Mouse (Mus musculus): ENCODE data around the gene Cabp2.
"Not testable (repeated sequence)": the region's sequence is repeated elsewhere in the genome, so short reads cannot be mapped to it uniquely, and the experiment has no call there.

Cabp2 gene

DNA sequence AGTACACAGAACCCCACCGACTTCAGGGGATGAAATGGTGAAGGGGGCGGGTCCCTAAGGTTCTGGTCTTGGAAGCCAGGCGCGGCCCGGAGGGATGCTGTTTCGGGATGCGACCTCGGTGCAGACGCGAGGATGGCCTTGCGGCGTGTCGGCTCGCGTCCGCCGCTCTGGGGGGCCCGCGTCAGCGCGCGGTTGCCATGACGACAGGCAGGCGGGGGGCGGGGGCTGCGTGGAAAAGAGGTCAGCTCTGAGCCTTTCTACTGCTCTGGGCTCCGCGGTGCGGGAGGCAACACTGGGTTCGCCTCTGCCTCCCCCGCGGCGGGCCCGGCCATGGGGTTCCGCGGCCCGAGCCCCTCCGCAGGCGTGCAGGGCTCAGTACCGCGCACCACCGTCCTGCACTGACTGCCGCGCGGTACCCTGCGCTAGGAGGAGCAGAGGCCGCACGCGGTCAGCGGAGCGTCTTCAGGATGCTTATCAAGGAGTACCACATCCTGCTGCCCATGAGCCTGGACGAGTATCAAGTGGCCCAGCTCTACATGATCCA, 19.4 kb downstream of the Cabp2 start:
- peak; percentile 46 for DNase-seq (ENCODE audit: low read depth, low spot score)

DNA sequence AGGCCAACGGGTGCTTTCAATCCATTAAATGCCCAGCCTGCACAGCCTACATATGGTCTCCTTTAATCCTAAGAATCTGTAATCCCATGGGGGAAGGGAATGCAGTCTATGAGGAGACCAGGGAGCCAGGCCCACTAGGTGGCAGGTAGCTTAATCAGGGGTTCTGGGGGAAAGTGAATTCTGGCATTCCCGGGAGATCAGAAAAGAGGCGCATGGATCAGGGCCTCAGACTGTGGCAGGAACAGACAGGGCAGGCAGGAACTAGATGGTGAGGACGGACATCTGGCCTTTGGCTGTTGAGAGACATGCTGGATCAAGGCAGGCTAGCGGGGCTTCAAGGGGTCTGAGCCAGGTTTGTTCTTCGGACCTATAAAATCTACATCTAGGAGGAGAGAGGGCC, 20.1 kb downstream of the Cabp2 start:
- DNase-seq (ENCODE audit: low read depth, low spot score) = no peak

DNA sequence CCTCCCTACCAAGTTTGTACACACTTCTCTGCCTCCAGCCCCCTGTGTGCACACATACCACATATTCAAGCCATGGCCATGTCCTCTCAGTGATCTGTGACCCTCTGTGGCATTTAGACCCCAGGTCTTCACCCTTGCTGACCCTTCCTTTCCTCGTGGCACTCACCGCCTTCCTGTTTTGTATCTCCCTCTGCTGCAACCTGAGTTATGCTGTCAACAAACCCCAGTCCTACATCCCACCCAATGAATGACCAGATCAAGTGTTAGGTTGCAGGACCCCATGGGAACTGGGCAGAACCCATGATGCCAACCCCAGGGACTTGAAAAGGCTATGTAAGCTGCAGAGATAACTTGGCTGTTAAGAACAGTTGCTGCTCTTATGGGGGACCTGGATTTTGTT, 20.7 kb downstream of the Cabp2 start:
- DNase-seq (ENCODE audit: low read depth, low spot score) = no peak

DNA sequence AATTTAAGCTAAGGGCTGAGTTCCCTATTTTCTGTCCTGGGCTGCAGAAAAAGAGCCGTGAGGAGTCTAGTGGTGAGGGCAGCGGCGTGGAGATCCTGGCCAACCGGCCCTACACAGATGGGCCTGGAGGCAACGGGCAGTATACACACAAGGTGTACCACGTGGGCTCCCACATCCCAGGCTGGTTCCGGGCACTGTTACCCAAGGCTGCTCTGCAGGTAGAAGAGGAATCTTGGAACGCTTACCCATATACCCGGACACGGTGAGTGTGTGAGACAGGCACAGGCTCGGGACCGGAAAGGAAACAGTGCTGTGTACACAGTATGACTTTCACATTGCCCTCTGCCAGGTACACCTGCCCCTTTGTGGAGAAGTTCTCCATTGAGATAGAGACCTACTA, 21.2 kb downstream of the Cabp2 start:
- no peak for DNase-seq (ENCODE audit: low read depth, low spot score)

DNA sequence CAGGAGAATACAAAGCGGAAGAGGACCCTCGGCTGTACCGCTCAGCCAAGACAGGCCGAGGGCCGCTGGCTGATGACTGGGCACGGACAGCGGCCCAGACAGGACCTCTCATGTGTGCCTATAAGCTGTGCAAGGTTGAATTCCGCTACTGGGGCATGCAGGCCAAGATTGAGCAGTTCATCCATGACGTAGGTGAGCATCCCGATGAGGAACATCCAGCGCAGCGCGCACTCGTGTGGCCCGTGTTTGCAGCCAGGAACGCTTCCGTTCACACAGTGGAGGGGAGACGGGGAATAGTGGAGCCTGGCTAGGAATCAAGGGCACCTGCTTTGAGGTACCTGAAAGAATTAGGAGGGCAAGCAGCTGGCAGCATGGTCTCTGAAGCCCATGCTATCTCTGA, 21.9 kb downstream of the Cabp2 start:
- no peak for DNase-seq (ENCODE audit: low read depth, low spot score)

DNA sequence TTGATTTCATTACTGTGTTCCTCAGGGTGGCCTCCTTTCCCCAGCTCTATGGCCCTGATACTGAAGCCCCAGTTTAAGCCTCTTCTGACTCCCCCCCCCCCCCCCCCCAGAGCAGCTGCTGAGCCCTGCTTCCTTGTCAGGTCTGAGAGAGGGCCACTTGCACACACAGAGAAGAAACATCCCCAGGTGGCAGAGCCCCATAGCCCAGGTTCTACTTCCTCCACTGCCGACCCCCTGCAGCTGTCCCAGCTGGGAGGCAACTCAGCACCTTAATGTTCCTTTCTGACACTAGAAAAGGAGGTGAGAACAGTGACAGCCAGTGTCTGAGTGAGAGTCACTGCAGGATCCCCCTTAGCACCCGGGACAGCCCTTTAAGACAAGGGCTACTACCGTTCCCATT, 22.4 kb downstream of the Cabp2 start:
- no peak for DNase-seq (ENCODE audit: low read depth, low spot score)

DNA sequence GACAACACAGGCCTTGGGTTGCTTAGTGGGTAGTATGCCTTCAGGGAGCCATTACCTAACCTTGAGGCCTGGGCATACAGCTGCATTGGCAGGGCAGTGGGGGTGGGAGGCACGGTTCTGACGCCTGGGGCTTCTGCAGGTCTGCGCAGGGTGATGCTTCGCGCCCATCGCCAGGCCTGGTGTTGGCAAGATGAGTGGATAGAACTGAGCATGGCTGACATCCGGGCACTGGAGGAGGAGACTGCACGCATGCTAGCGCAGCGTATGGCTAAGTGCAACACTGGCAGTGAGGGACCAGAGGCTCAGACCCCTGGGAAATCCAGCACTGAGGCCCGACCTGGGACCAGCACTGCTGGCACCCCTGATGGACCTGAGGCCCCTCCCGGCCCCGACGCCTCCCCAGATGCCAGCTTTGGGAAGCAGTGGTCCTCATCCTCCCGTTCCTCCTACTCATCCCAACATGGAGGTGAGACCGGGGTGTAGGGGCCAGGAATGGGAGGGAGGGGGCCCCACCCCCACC, 23.4 kb downstream of the Cabp2 start:
- DNase-seq (ENCODE audit: low read depth, low spot score) = no peak

DNA sequence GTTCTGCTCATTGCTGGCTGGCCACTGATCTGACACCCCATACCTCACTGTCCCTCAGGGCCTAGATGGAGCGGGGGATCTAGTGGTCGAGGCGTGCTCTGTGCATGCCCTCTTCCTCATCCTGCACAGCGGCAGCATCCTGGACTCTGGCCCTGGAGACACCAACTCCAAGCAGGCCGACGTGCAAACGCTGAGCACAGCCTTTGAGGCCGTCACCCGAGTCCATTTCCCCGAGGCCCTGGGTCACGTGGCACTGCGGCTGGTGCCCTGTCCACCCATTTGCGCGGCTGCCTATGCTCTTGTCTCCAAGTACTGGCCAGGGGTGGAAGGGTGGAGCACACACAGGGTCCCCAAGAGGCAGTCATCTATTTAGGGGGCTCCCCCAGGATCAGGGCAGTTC, 25.3 kb downstream of the Cabp2 start:
- no peak for DNase-seq (ENCODE audit: low read depth, low spot score)

DNA sequence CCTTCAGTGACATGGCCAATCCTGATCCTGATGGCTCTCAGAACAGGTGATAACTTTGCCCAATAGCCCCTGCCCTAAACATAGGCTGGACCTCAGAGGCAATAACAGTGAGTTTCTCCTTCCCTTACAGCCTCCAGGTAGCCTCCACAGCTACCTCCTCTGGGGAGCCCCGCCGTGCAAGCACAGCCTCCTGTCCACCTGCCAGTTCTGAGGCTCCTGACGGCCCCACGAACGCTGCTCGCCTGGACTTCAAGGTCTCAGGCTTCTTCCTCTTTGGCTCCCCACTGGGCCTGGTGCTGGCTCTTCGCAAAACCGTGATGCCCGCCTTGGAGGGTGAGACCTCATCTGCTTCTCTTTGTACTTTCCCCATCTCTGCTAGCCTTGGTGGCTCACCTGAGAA, 27.2 kb downstream of the Cabp2 start:
- no peak for DNase-seq (ENCODE audit: low read depth, low spot score)

DNA sequence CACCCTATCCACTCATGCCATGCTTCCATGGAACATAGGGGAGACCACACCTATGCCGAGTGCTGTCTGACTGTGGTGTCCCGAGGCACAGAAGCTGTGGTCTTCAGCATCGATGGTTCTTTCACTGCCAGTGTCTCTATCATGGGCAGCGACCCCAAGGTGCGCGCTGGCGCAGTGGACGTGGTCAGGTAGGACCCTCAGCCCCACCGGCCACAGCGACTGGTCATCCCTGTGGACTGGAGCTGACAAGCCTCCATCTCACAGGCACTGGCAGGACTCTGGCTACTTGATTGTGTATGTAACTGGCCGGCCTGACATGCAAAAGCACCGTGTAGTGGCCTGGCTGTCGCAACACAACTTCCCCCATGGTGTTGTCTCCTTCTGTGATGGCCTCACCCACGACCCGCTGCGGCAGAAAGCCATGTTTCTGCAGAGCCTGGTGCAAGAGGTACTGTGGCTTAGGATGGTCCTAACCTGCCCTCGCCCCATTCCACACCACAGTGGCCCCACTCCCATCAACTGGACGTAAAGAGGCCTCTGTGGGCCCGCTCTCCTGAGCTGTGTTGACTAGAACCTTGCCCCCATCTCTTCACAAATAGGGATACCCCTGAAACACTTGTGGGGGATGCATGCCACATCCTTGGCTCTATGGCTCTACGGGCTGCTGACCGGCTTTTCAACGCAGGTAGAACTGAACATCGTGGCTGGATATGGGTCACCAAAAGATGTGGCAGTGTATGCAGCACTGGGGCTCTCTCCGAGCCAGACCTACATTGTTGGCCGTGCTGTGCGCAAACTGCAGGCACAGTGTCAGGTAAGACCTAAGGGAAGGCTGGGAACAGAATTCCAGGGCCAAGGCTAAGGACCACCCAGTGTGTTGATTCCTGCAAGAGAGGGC, 30.9 kb downstream of the Cabp2 start:
- DNase-seq (ENCODE audit: low read depth, low spot score) = no peak

DNA sequence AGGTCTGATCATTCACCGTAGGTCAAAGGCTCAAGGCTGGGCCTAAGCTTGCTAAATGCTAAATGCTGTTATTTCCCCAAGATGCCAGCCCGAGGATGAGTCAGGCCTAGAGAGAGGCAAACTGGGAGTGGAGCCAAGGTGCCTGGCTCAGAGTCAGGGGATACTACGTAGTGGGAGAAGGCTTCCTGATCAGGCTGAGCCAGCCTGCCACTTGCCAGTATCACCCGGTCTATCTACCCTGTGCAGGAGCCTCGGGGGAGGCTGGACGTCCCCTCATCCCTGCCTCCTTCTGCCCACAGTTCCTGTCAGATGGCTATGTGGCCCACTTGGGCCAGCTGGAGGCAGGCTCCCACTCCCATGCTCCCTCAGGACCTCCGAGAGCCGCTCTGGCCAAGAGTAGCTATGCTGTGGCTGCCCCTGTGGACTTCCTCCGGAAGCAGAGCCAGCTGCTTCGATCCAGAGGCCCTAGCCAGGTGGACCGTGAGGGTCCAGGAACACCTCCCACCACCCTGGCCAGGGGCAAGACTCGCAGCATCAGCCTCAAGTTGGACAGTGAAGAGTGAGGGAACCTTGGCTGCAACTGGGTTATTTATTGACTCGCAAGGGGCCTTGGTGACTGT, 31.9 kb downstream of the Cabp2 start:
- no peak for DNase-seq (ENCODE audit: low read depth, low spot score)

DNA sequence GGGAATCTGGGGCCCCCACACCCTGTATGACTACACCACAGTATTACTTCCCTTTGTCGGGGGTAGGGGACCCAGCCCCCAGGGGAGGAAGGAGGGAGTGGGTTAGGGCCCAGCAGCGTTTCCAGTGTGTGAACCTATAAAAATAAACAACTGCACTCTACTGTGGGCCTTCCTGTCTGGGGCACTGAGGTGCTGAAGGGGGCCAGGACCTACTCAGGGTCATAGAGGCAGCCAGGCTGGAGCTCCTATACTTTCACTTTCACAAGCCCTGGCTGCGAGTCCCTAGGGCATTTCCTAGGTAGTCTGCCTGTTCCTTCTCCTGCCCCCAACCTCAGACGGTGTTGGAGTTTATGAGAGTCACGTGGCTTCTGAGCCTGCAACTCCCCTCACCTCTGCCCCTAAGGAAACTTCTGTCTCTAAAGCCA, 32.4 kb downstream of the Cabp2 start:
- no peak for DNase-seq (ENCODE audit: low read depth, low spot score)

DNA sequence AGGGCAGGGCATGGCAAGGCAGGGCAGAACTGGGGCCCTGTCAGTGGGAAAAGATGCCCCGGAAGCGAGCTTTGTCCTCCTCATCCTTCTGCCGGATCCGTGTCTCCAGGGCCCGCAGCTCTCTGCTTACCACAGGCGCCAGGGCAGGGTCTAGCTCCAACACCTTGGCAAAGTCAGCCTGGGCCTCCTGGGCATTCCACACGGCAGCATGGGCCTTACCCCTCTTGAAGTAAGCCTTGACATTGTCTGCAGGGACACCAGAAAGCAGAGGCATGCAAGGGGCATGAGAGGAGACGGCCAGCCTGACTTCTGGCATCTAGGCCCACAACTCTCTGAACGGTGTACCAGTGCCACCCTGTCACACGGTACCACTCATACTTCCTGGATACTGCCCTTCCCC, 33.2 kb downstream of the Cabp2 start:
- no peak for DNase-seq (ENCODE audit: low read depth, low spot score)

DNA sequence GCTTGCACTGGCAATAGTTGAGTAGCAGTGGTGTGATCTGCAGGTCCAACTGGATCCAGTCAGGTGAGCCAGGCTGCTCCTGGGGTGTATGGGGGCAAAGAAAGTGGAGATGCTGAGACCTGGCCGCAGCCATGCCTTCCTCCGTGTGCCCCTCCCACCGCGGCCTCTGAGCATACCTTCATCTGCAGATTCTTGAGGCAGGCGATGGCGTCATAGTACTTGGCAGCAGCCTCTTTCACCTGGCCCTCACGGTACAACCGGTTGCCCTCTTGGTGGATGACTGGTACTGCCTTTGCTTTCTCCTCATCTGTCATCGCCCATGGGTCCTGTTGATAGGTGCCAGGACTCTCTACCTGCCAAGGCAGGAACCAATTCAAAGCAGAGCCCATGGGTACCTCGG, 33.8 kb downstream of the Cabp2 start:
- no peak for DNase-seq (ENCODE audit: low read depth, low spot score)

DNA sequence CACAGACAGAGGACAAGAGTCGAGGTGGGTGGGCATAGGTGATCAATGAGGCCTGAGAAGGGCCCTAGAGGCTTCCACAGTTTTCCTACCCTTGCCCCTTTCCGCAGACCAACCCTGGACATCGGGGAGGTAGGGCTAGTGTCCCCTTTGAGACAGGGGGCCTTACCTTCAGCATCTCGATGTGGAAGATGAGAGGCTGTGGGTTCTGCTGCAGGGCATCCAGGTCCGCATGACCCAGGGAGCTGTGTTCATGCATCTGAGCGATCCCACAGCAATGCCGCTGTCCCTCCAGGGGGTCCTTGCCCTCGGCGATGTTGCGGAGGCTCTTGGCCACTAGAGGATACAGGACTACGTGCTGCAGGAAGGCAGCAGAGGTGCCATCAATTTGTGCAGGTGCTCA, 34.4 kb downstream of the Cabp2 start:
- DNase-seq (ENCODE audit: low read depth, low spot score) = no peak

DNA sequence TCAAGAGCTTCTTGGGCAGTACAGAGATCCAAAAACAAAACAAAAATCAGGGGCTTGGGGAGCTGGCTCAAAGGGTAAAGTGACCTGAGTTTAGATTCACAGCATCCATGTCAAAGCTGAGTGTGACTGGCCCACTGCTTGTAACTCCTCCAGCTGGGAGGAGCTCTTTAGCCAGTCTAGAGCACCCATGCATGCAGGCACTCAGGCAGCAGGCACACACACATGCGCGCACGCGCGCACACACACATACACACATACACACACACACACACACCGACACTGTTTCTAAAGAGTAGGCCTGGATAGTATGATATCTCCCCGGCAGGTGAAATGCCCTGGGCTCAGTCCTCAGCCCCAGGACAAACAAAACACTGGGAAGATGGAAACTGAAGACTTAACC, 35.6 kb downstream of the Cabp2 start:
- DNase-seq (ENCODE audit: low read depth, low spot score) = no peak

DNA sequence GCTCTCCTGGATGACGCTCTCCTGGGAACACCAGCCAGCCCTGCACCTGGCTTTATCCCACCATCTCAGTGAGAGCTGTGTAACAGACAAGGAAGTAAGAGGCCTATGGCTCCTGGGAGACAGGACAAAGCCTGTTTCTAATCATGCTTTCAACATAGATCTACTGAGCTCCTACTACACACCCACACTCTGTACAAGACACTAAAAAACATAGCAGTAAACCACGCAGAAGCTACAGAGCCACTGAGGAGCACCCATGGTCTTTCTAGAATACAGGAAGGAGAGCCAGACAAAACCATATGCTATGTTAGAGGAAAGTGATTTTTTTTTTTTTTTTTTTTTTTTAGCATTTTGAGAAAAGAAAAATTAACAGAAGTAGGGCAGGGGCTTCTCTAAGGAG, 37.0 kb downstream of the Cabp2 start:
- no peak for DNase-seq (ENCODE audit: low read depth, low spot score)

DNA sequence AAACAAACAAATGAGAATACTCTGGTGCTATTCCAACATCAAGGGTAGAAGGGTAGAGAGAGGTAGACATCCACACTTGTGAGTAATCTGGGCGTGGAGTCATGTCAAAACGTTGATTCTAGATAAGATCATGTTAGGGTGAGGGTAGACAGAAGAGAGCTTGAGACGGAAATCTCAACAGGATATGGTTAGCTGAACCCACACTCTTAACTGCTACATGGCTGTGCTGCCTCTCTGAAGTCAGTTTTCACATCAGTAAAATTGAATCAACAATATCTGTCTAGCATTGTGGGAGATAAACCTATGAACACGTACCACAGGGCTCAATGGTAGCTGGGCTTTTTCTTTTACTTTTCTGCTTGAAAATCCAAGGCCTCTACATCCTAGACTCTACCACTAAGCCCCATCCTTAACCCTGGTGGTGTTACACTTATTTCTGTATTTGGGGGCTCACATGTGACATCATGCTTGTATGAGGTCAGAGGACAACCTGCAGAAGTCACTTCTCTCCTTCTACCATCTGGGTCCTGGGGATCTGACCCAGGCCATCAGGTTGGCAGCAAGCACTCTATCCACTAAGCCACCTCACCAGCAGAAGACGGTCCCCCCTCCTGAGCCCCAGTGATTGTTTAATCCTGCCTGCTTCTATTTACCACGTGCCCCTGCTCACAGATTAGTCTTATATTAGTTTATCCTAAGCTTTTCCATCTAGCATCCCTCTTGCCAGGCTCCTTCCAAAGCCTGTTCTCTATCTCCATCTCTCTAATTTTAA, 38.5 kb downstream of the Cabp2 start:
- no peak for DNase-seq (ENCODE audit: low read depth, low spot score)

DNA sequence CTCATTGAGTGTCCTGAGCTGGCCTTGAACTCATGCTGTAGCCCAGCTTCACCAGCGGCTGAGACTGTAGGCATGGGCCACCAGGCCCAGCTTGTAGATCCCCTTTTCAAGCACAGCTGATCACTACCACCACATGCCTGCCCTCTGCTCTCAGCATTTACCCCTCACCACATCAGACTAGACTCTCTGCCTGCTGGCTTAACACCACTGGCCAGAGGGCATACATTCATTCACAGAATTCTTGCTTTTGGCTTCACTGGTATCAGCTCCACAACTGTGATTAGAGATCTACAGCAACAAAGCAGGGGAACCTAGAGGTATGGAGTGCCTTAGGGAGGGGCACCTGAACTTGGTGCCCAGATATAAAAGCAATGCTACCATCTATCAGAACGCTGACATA, 39.1 kb downstream of the Cabp2 start:
- DNase-seq (ENCODE audit: low read depth, low spot score) = no peak

DNA sequence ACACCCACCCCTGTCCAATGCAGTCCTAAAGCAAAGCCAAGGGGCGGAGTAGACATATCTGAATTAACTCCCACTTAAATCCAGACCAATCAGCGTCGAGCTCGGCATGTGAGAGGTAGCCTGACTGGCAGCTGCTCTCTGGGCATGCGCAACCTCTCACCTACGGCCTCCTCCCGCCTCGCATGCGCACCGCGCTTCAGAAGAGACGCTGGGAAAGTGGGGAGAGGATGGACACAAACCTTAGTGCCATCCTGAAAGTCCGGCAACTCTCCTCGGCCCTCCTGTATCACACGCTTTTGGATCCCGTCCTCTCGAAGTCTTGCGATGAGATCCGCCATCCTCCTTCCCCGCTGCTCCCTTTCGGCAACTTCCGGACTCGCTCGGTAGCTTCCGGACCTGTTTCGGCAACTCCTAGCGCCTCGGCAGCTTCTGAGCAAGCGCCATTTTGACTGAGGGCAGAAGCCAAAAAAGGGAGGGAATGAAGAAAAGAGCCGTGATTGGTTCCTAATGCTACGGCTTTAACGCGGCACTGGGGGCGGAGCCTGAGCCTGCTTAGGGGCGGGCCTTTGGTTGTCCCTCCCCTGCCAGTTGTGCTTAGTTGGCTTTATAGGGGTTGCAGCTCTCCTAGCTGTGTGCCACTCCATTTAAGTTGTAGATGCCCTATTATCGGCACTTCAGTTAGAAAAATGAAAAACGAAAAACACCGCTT, 39.9 kb downstream of the Cabp2 start:
- peak; percentile 98 for DNase-seq (ENCODE audit: low read depth, low spot score)

DNA sequence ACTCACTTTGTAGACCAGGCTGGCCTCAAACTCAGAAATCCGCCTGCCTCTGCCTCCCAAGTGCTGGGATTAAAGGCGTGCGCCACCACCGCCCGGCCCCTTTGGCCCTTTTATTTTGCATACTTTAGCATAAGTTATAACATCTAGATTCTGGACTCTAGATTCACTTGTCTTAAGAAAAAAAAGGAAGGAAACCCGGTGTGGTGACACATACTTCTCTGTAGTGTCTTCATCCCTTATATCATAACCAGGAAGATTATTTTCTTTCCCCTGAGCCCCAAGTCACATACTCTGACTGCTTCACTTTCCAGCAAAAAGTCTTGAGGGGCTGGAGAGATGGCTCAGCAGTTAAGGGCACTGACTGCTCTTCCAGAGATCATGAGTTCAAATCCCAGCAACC, 40.5 kb downstream of the Cabp2 start:
- not testable (repeated sequence) for DNase-seq (ENCODE audit: low read depth, low spot score)
